Mouse (Mus musculus) hindbrain, embryonic 13.5 days (tissue): ENCODE data around the gene Plek2. TPM values are rescaled to one million over a fixed set of nuclear protein-coding genes. Genes with fewer than 3 reads are reported as not detected.

ENCODE experiments used
- ATAC-seq: fragments of 200-750 bp; cut with Nextera tagmentation; 2 replicates; pipeline ENCODE4 v1.8.0; 2017; ENCODE audit warnings: moderate TSS enrichment; ENCODE audit not compliant: low FRiP score
- H3K27ac ChIP-seq: fragments of 300-500 bp; sonication (generic); 2 replicates; pipeline ENCODE4 v1.5.1; 2015; ENCODE audit warnings: inconsistent platforms, mild to moderate bottlenecking, moderate library complexity
- H3K27me3 ChIP-seq: fragments of 300-500 bp; sonication (generic); 2 replicates; pipeline ENCODE4 v1.6.1; 2015; ENCODE audit warnings: mild to moderate bottlenecking, inconsistent platforms
- H3K36me3 ChIP-seq: fragments of 300-500 bp; sonication (generic); 2 replicates; pipeline ENCODE4 v1.6.1; 2015; ENCODE audit warnings: mild to moderate bottlenecking, inconsistent platforms
- H3K4me1 ChIP-seq: fragments of 300-500 bp; sonication (generic); replicated peaks from 2 replicates; pipeline ENCODE4 v1.6.1; 2015; ENCODE audit warnings: inconsistent platforms
- H3K4me2 ChIP-seq: fragments of 300-500 bp; sonication (generic); 2 replicates; pipeline ENCODE4 v1.6.1; 2015; ENCODE audit warnings: inconsistent platforms, mild to moderate bottlenecking, moderate library complexity
- H3K4me3 ChIP-seq: fragments of 300-500 bp; sonication (generic); 2 replicates; pipeline ENCODE4 v1.5.1; 2015; ENCODE audit warnings: mild to moderate bottlenecking, inconsistent platforms
- H3K9ac ChIP-seq: fragments of 300-500 bp; sonication (generic); 2 replicates; pipeline ENCODE4 v1.6.1; 2015; ENCODE audit warnings: mild to moderate bottlenecking, inconsistent platforms
- H3K9me3 ChIP-seq: fragments of 300-500 bp; sonication (generic); 2 replicates; pipeline ENCODE4 v1.6.1; 2016; ENCODE audit warnings: inconsistent platforms
- whole genome bisulfite sequencing: fragments of 180-500 bp; shearing (Covaris S2); methylation state at CpG from one replicate; pipeline ENCODE4 v1.1.7; 2015; 5-methylcytosine and 5-hydroxymethylcytosine counted together
- polyA plus RNA-seq: library from polyadenylated mRNA; unstranded; fragments of >200 nt; fragmentation: Nextera tagmentation; extraction: Ambion mirVana; gene quantifications from 2 replicates; pipeline ENCODE4 v1.2.1, GENCODE M21; 2015

Gene Plek2
- 1.1 and 1.3 TPM in 2 replicates for polyA plus RNA-seq

GRCm38 (mm10) chr12:78906707-78907162 lies at the start of gene Plek2:
Gene Plek2 (minus strand): TSS chr12:78906964.
- H3K9ac ChIP-seq: peak within 1 kb of the TSS; percentile 70
- H3K4me2 ChIP-seq: peak within 1 kb of the TSS; percentile 88
- ATAC-seq: no peak
- peaks cover 72% of the 10 kb centered on the region for H3K27me3 ChIP-seq
- no peaks in the 10 kb centered on the region for H3K9me3 ChIP-seq
- no peak within 1 kb of the TSS for H3K27ac ChIP-seq
- peaks cover 18% of the 10 kb centered on the region for H3K4me1 ChIP-seq
- peak within 1 kb of the TSS; percentile 46 for H3K4me3 ChIP-seq
- WGBS: 2% methylated on average over 38 of the region's 38 CpGs
- H3K36me3 ChIP-seq: no peaks in the 10 kb centered on the region

GRCm38 (mm10) chr12:78956405-78956804 lies 49.6 kb upstream of the Plek2 start:
- Histone ChIP-seq H3K9ac (no peak overlapping the region), H3K36me3 (peaks cover 32% of the 10 kb centered on the region), H3K9me3 (peaks cover 27% of the 10 kb centered on the region), H3K27ac (no peak overlapping the region), H3K27me3 (no peaks in the 10 kb centered on the region), H3K4me2 (no peak overlapping the region), H3K4me3 (no peak overlapping the region), H3K4me1 (no peaks in the 10 kb centered on the region)
- no peak for ATAC-seq
- 87% methylated on average over 4 of the region's 4 CpGs for WGBS

GRCm38 (mm10) chr12:78952484-78952883 lies 45.7 kb upstream of the Plek2 start:
- no peak for ATAC-seq
- no peak overlapping the region for H3K27ac ChIP-seq
- H3K4me1 ChIP-seq: no peaks in the 10 kb centered on the region; the same call in 1 of the 2 replicates
- 0 out of 2 replicates have a peak, but pooled peaks cover 3% of the 10 kb centered on the region for H3K36me3 ChIP-seq
- no peak overlapping the region for H3K4me3 ChIP-seq
- 74% methylated on average over 3 of the region's 3 CpGs for WGBS
- H3K9me3 ChIP-seq: peaks cover 24% of the 10 kb centered on the region
- no peak overlapping the region for H3K4me2 ChIP-seq
- no peaks in the 10 kb centered on the region for H3K27me3 ChIP-seq
- no peak overlapping the region for H3K9ac ChIP-seq

GRCm38 (mm10) chr12:78952053-78952452 lies 45.3 kb upstream of the Plek2 start:
- Histone ChIP-seq H3K4me1 (no peaks in the 10 kb centered on the region; the same call in 1 of the 2 replicates), H3K4me3 (no peak overlapping the region), H3K36me3 (0 out of 2 replicates have a peak, but pooled peaks cover 3% of the 10 kb centered on the region), H3K9me3 (peaks cover 20% of the 10 kb centered on the region; the same call in 1 of the 2 replicates), H3K27me3 (no peaks in the 10 kb centered on the region), H3K9ac (no peak overlapping the region), H3K27ac (no peak overlapping the region), H3K4me2 (no peak overlapping the region)
- no peak for ATAC-seq
- 75% methylated on average over 11 of the region's 11 CpGs for WGBS

- 79% methylated on average over 5 of the region's 5 CpGs for WGBS
Measured at GRCm38 (mm10) chr12:78947661-78948060, 40.9 kb upstream of the Plek2 start.

GRCm38 (mm10) chr12:78947161-78947560 lies 40.4 kb upstream of the Plek2 start:
- Histone ChIP-seq H3K27me3 (no peaks in the 10 kb centered on the region), H3K4me3 (no peak overlapping the region), H3K9me3 (no peaks in the 10 kb centered on the region), H3K4me1 (no peaks in the 10 kb centered on the region; the same call in 1 of the 2 replicates), H3K36me3 (no peaks in the 10 kb centered on the region), H3K9ac (no peak overlapping the region), H3K27ac (no peak overlapping the region), H3K4me2 (no peak overlapping the region)
- WGBS: 85% methylated on average over 6 of the region's 6 CpGs
- ATAC-seq: no peak

More at GRCm38 (mm10) chr12:78947661-78948060, 40.9 kb upstream of the Plek2 start:
- no peak for ATAC-seq
- Histone ChIP-seq H3K27me3 (no peaks in the 10 kb centered on the region), H3K27ac (no peak overlapping the region), H3K4me1 (no peaks in the 10 kb centered on the region; the same call in 1 of the 2 replicates), H3K9ac (no peak overlapping the region), H3K4me3 (no peak overlapping the region), H3K36me3 (no peaks in the 10 kb centered on the region), H3K4me2 (no peak overlapping the region), H3K9me3 (no peaks in the 10 kb centered on the region)

- Histone ChIP-seq H3K9me3 (no peaks in the 10 kb centered on the region), H3K27ac (no peak overlapping the region), H3K27me3 (no peaks in the 10 kb centered on the region), H3K4me1 (no peaks in the 10 kb centered on the region), H3K4me3 (no peak overlapping the region), H3K4me2 (no peak overlapping the region), H3K36me3 (no peaks in the 10 kb centered on the region), H3K9ac (no peak overlapping the region)
- no peak for ATAC-seq
- 92% methylated on average over 6 of the region's 6 CpGs for WGBS
Measured at GRCm38 (mm10) chr12:78942931-78943330, 36.2 kb upstream of the Plek2 start.

GRCm38 (mm10) chr12:78940081-78940480 lies 33.3 kb upstream of the Plek2 start:
- Histone ChIP-seq H3K9me3 (no peaks in the 10 kb centered on the region), H3K27me3 (no peaks in the 10 kb centered on the region), H3K27ac (no peak overlapping the region), H3K4me3 (no peak overlapping the region), H3K36me3 (no peaks in the 10 kb centered on the region), H3K4me1 (no peaks in the 10 kb centered on the region), H3K9ac (no peak overlapping the region), H3K4me2 (no peak overlapping the region)
- 84% methylated on average over 5 of the region's 5 CpGs for WGBS
- no peak for ATAC-seq

GRCm38 (mm10) chr12:78939393-78940037 lies 32.8 kb upstream of the Plek2 start:
- 84% methylated on average over 7 of the region's 7 CpGs for WGBS
- no peaks in the 10 kb centered on the region for H3K36me3 ChIP-seq
- no peaks in the 10 kb centered on the region for H3K9me3 ChIP-seq
- H3K9ac ChIP-seq: no peak overlapping the region
- no peak overlapping the region for H3K4me3 ChIP-seq
- no peak for ATAC-seq
- no peaks in the 10 kb centered on the region for H3K4me1 ChIP-seq
- H3K27ac ChIP-seq: no peak overlapping the region
- H3K4me2 ChIP-seq: no peak overlapping the region
- no peaks in the 10 kb centered on the region for H3K27me3 ChIP-seq

GRCm38 (mm10) chr12:78936494-78936893 lies 29.7 kb upstream of the Plek2 start:
- no peaks in the 10 kb centered on the region for H3K9me3 ChIP-seq
- ATAC-seq: no peak
- H3K4me2 ChIP-seq: no peak overlapping the region
- 72% methylated on average over 4 of the region's 4 CpGs for WGBS
- H3K27me3 ChIP-seq: no peaks in the 10 kb centered on the region
- no peaks in the 10 kb centered on the region for H3K4me1 ChIP-seq
- H3K9ac ChIP-seq: no peak overlapping the region
- H3K36me3 ChIP-seq: no peaks in the 10 kb centered on the region
- H3K4me3 ChIP-seq: no peak overlapping the region
- H3K27ac ChIP-seq: no peak overlapping the region

GRCm38 (mm10) chr12:78929900-78930299 lies 23.1 kb upstream of the Plek2 start:
- Histone ChIP-seq H3K4me3 (no peak overlapping the region), H3K9me3 (no peaks in the 10 kb centered on the region), H3K27ac (no peak overlapping the region), H3K27me3 (no peaks in the 10 kb centered on the region), H3K4me1 (no peaks in the 10 kb centered on the region), H3K4me2 (no peak overlapping the region), H3K36me3 (no peaks in the 10 kb centered on the region), H3K9ac (no peak overlapping the region)
- WGBS: 90% methylated on average over 1 of the region's 1 CpGs
- ATAC-seq: no peak

GRCm38 (mm10) chr12:78927287-78927686 lies 20.5 kb upstream of the Plek2 start:
- H3K27me3 ChIP-seq: no peaks in the 10 kb centered on the region
- H3K4me1 ChIP-seq: no peaks in the 10 kb centered on the region
- no peaks in the 10 kb centered on the region for H3K9me3 ChIP-seq
- H3K36me3 ChIP-seq: no peaks in the 10 kb centered on the region
- no peak for ATAC-seq
- H3K4me2 ChIP-seq: no peak overlapping the region
- H3K4me3 ChIP-seq: no peak overlapping the region
- H3K9ac ChIP-seq: no peak overlapping the region
- WGBS: 78% methylated on average over 5 of the region's 5 CpGs
- no peak overlapping the region for H3K27ac ChIP-seq
